Mouse (Mus musculus) cortical plate, adult 2 months (tissue): ENCODE measurements around the gene Krt24.

Experiments
- CTCF ChIP-seq: fragments of 200-500 bp; IDR thresholded peaks from 2 replicates; pipeline ENCODE4 v1.5.1; 2011; ENCODE audit warnings: mild to moderate bottlenecking, control low read depth, low read length; ENCODE audit not compliant: insufficient read depth; ENCODE audit errors: extremely low read depth
- POLR2A ChIP-seq: fragments of 200-500 bp; IDR thresholded peaks from 2 replicates; pipeline ENCODE4 v1.6.1; 2011; ENCODE audit warnings: mild to moderate bottlenecking, low read length, control low read depth; ENCODE audit not compliant: insufficient read depth; ENCODE audit errors: extremely low read depth

DNA sequence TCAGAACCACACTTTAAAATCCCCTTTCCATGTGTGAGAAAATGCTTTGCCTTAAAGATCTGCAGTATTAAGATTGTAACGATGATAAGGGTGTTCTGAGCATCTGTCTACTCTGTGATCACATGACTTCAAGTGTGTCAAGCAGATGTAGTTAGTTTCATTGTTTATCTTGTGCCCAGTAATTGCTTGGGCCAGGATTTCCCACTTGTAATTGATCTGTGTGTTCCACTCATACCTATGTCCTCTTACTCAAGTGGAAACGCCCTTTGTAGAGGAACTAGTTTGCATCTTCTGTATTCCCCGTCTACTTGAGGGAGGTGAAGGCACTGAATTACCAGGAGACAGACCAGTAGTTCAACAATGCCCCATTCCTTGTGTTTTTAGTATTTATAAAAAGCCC lies 34.4 kb downstream of the Krt24 start:
- TF ChIP-seq CTCF (no peak), POLR2A (no peak)
